Mouse (Mus musculus): ENCODE results near the gene Akap10. TPM values are rescaled to one million over a fixed set of nuclear protein-coding genes. Genes with fewer than 3 reads are reported as not detected.

The Akap10 gene
- 12.6 and 17.9 TPM in 2 replicates for polyA plus RNA-seq (2014; fragmentation: Nextera tagmentation; extraction: Ambion mirVana)

DNA sequence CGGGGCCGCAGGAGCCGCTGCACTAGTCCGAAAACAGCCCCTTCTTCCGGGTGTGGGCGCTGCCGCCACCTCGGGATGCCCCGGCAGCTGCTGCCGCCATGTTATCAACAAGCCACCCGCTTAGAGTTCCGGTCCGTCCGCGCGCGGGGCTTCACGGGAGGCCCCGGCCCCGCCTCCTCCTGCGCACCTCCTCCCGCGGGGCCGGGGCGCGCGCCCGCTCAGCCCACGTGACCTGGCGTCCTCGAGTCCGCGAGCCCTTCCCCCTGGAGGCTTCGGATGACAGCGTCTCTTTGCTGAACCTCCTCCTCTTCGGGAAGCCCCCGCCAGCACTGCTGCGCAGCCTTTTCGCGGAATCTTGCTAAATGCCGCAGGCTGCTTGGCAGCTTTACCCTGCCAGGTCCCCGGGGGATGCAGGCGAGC lies at the start of gene Akap10:
TSS of gene Akap10 (minus strand) at position 155 of the 420 bp plus-strand sequence.
- Histone ChIP-seq H3K36me3 (ENCODE audit: control insufficient read depth, insufficient read depth, low read length) (no peaks in the 10 kb centered on the region), H3K4me3 (ENCODE audit: low read depth, low read length) (peak within 1 kb of the TSS; percentile 95), H3K9me3 (ENCODE audit: control insufficient read depth, low read length) (no peaks in the 10 kb centered on the region), H3K27ac (replicated peaks; ENCODE audit: low read depth, low read length) (peak within 1 kb of the TSS; percentile 93), H3K9ac (ENCODE audit: low read depth, low read length) (peak within 1 kb of the TSS; percentile 94), H3K4me2 (ENCODE audit: low read depth, low read length) (peak within 1 kb of the TSS; percentile 69), H3K4me1 (ENCODE audit: control insufficient read depth, insufficient read depth, low read length) (peaks cover 11% of the 10 kb centered on the region), H3K27me3 (replicated peaks; ENCODE audit: control insufficient read depth, insufficient read depth, low read length) (no peaks in the 10 kb centered on the region)
- WGBS, result 0% methylated on average over 16 of the region's 43 CpGs
- ATAC-seq (ENCODE audit: low read depth) (peak; percentile 94), DNase-seq (ENCODE audit: low spot score) (peak; percentile 98)

DNA sequence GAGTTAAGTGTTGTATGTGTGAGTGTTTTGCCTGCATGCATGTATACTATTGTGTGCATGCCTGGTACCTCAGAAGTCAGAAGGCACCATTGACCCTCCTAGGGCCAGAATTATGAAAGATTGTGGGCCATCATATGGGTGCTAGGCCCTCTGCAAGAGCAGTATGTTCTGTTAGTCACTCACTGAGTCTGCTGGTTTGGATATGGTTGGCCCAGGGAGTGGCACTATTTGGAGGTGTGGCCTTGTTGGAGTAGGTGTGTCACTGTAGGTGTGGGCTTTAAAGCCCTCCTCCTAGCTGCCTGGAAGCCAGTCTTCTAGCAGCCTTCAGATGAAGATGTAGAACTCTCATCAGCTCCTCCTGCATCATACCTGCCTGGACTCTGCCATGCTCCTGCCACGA lies 45.7 kb upstream of the Akap10 start:
- Histone ChIP-seq H3K9ac (ENCODE audit: low read depth, low read length) (no peak overlapping the region), H3K27me3 (replicated peaks; ENCODE audit: control insufficient read depth, insufficient read depth, low read length) (no peaks in the 10 kb centered on the region), H3K9me3 (ENCODE audit: control insufficient read depth, low read length) (no peaks in the 10 kb centered on the region), H3K4me1 (ENCODE audit: control insufficient read depth, insufficient read depth, low read length) (peaks cover 13% of the 10 kb centered on the region), H3K36me3 (ENCODE audit: control insufficient read depth, insufficient read depth, low read length) (no peaks in the 10 kb centered on the region), H3K4me2 (ENCODE audit: low read depth, low read length) (no peak overlapping the region), H3K4me3 (ENCODE audit: low read depth, low read length) (no peak overlapping the region), H3K27ac (replicated peaks; ENCODE audit: low read depth, low read length) (no peak overlapping the region)
- WGBS, result 80% methylated on average over 1 of the region's 1 CpGs
- no peak for DNase-seq (ENCODE audit: low spot score)
- no peak for ATAC-seq (ENCODE audit: low read depth)

DNA sequence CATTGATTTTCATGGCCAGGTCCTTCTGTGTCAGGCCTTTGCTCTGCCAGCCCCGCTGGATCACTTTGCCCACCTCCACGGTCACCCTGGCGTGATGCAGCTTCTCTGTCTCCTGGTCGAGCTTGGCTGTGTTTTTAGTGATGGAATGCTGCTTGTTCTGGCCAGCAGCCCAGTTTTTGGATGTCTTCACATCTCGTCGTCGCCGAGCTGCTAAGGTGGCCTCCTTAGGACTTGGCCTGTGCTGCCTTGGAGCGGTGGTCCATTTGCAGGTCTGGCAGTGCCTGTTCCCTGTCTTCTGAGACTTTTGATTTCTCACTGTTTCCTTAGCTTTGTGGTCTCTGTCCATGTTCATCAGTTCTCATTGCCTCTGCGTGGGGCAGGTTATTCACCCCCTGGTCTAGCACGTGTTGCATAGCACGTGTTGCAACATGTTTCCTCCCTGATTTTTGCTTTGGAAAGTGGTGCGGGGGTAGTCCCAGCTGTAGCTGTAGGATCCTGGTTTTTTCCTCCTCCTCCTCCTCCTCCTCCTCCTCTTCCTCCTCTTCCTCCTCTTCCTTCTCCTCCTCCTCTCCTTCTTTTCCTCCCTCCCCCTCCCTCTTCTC lies 44.2 kb upstream of the Akap10 start:
- no peaks in the 10 kb centered on the region for H3K36me3 ChIP-seq (ENCODE audit: control insufficient read depth, insufficient read depth, low read length)
- no peaks in the 10 kb centered on the region for H3K9me3 ChIP-seq (ENCODE audit: control insufficient read depth, low read length)
- no peak overlapping the region for H3K9ac ChIP-seq (ENCODE audit: low read depth, low read length)
- no peak overlapping the region for H3K27ac ChIP-seq (replicated peaks; ENCODE audit: low read depth, low read length)
- WGBS, result 56% methylated on average over 13 of the region's 13 CpGs
- H3K4me2 ChIP-seq (ENCODE audit: low read depth, low read length), result no peak overlapping the region
- DNase-seq (ENCODE audit: low spot score) (peak; percentile 26), ATAC-seq (ENCODE audit: low read depth) (no peak)
- peaks cover 13% of the 10 kb centered on the region for H3K4me1 ChIP-seq (ENCODE audit: control insufficient read depth, insufficient read depth, low read length)
- no peaks in the 10 kb centered on the region for H3K27me3 ChIP-seq (replicated peaks; ENCODE audit: control insufficient read depth, insufficient read depth, low read length)
- no peak overlapping the region for H3K4me3 ChIP-seq (ENCODE audit: low read depth, low read length)

DNA sequence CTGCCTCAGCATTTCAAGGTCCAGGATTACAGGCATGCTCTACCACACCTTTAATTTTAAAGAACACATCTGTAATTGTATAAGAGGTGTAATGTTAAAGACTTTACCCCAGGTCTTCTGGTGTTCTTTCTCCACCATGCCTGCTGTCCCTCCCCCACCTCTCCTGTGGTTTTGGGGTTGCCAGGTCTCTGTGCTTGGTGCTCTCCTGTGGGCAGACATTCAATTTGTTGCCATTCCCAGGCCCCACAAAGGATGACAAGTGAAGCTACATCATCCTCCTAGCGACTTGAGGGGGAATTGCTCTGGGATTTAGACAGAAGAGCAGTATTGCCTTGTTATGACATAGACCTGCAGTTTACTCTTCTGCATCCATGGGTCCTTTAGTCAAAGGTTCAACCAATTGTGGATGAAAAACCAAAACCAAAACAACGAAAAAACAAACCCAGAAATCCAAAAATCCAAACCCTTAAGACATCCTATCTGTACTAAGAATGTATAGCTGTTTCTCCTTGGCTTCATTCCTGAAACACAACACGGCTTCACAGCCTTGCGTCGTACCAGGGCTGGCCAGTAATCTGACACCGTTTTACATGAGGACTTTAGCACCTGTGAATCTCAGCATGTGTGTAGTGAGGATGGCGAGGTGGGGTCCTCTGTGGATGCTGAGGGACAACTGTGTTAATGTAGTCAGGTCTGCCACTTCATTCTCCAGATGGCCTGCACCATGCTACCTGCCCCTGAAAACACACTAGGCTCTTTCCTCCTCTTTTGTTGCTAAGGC lies 41.6 kb upstream of the Akap10 start:
- Histone ChIP-seq H3K4me1 (ENCODE audit: control insufficient read depth, insufficient read depth, low read length) (peaks cover 13% of the 10 kb centered on the region), H3K4me3 (ENCODE audit: low read depth, low read length) (no peak overlapping the region), H3K27ac (replicated peaks; ENCODE audit: low read depth, low read length) (no peak overlapping the region), H3K4me2 (ENCODE audit: low read depth, low read length) (no peak overlapping the region), H3K36me3 (ENCODE audit: control insufficient read depth, insufficient read depth, low read length) (no peaks in the 10 kb centered on the region), H3K27me3 (replicated peaks; ENCODE audit: control insufficient read depth, insufficient read depth, low read length) (no peaks in the 10 kb centered on the region), H3K9me3 (ENCODE audit: control insufficient read depth, low read length) (no peaks in the 10 kb centered on the region), H3K9ac (ENCODE audit: low read depth, low read length) (no peak overlapping the region)
- 39% methylated on average over 7 of the region's 7 CpGs for WGBS
- ATAC-seq (ENCODE audit: low read depth) (peak; percentile 57; the same call in 1 of the 2 replicates), DNase-seq (ENCODE audit: low spot score) (peak; percentile 40)

DNA sequence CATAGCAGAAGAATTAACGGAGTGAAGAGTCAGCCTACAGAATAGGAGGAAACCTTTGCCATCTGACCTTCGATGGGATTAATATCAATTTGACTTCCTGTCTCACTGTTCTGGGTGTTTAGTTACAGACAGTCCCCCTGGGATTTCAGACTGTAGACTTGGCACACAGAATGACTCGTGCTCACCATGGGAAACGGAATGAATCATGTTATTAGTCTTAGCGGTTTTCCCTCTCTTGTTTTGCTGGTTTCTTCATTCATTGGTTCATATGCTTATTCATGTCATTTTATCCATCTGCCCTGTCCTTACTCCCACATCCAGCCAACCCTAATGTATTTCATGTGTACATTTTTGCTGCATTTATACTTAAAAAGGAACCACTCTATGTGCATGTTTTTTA lies 40.8 kb upstream of the Akap10 start:
- H3K4me2 ChIP-seq (ENCODE audit: low read depth, low read length), result no peak overlapping the region
- no peaks in the 10 kb centered on the region for H3K27me3 ChIP-seq (replicated peaks; ENCODE audit: control insufficient read depth, insufficient read depth, low read length)
- H3K9ac ChIP-seq (ENCODE audit: low read depth, low read length), result no peak overlapping the region
- WGBS, result 24% methylated on average over 5 of the region's 5 CpGs
- no peak for ATAC-seq (ENCODE audit: low read depth)
- peaks cover 13% of the 10 kb centered on the region for H3K4me1 ChIP-seq (ENCODE audit: control insufficient read depth, insufficient read depth, low read length)
- H3K9me3 ChIP-seq (ENCODE audit: control insufficient read depth, low read length), result no peaks in the 10 kb centered on the region
- no peak overlapping the region for H3K27ac ChIP-seq (replicated peaks; ENCODE audit: low read depth, low read length)
- H3K4me3 ChIP-seq (ENCODE audit: low read depth, low read length), result no peak overlapping the region
- DNase-seq (ENCODE audit: low spot score), result peak; percentile 64
- no peaks in the 10 kb centered on the region for H3K36me3 ChIP-seq (ENCODE audit: control insufficient read depth, insufficient read depth, low read length)

DNA sequence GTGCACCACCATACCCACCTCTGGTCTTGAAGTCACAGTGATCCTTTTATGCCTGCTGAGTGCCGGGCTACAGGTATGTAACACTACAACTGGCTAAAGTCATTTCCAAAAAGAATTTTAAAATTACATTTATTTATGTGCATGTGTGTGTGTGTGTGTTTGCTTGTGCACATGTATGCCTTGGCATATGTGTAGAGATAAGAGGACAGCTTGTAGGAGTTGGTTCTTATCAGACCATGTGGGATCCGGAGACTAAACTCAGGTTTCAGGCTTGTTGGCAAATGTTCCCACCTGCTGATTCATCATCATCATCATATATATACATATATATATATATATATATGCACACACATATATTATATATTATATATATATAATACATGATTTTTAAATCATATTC lies 38.8 kb upstream of the Akap10 start:
- Histone ChIP-seq H3K9ac (ENCODE audit: low read depth, low read length) (no peak overlapping the region), H3K4me3 (ENCODE audit: low read depth, low read length) (no peak overlapping the region), H3K4me1 (ENCODE audit: control insufficient read depth, insufficient read depth, low read length) (peaks cover 10% of the 10 kb centered on the region), H3K27ac (replicated peaks; ENCODE audit: low read depth, low read length) (no peak overlapping the region), H3K27me3 (replicated peaks; ENCODE audit: control insufficient read depth, insufficient read depth, low read length) (no peaks in the 10 kb centered on the region), H3K4me2 (ENCODE audit: low read depth, low read length) (no peak overlapping the region), H3K9me3 (ENCODE audit: control insufficient read depth, low read length) (no peaks in the 10 kb centered on the region), H3K36me3 (ENCODE audit: control insufficient read depth, insufficient read depth, low read length) (no peaks in the 10 kb centered on the region)
- 88% methylated on average over 2 of the region's 2 CpGs for WGBS
- DNase-seq (ENCODE audit: low spot score) (no peak), ATAC-seq (ENCODE audit: low read depth) (no peak)

DNA sequence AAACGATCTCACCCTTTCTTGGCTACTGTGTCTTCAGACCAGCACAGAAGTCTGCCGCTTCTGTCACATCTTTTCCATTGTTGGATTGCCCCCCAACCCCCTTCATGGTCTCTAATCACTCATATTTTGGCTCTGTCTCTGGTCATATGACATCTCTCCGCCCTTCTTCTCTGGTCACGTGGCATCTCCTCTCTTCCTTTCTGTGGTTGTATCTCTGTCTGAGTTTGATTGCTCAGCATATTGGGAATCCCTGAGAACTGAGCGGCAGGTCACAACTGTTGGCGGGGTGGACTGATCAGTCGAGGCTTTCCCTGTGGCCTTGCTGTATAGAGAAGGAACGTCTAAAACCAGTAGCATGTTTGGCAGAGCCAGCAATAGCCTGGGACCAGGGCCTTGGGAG lies 37.0 kb upstream of the Akap10 start:
- Histone ChIP-seq H3K4me3 (ENCODE audit: low read depth, low read length) (no peak overlapping the region), H3K4me1 (ENCODE audit: control insufficient read depth, insufficient read depth, low read length) (peaks cover 9% of the 10 kb centered on the region), H3K9ac (ENCODE audit: low read depth, low read length) (no peak overlapping the region), H3K4me2 (ENCODE audit: low read depth, low read length) (no peak overlapping the region), H3K27me3 (replicated peaks; ENCODE audit: control insufficient read depth, insufficient read depth, low read length) (no peaks in the 10 kb centered on the region), H3K27ac (replicated peaks; ENCODE audit: low read depth, low read length) (no peak overlapping the region), H3K9me3 (ENCODE audit: control insufficient read depth, low read length) (no peaks in the 10 kb centered on the region), H3K36me3 (ENCODE audit: control insufficient read depth, insufficient read depth, low read length) (no peaks in the 10 kb centered on the region)
- 79% methylated on average over 8 of the region's 8 CpGs for WGBS
- no peak for DNase-seq (ENCODE audit: low spot score)
- ATAC-seq (ENCODE audit: low read depth), result no peak

DNA sequence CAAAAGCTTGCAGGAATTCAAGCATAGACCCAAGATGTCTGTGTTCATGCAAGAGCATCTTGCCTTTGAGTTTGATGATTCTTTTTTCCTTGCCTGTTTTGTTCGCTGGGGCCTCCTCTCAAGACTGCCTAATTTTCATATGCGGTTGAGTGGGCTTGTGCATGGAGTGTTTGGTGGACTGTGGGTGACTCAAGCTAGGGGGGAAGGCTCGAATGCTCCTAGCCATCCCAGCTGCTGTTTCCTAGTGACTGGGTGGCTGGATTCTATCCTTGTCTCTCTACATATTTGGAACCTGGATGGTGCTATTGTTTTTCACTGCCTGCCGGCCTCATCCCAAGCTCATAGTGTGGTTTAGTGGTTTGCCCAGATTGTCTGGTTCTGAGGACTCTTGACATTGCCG lies 34.6 kb upstream of the Akap10 start:
- DNase-seq (ENCODE audit: low spot score) (no peak), ATAC-seq (ENCODE audit: low read depth) (no peak)
- H3K9me3 ChIP-seq (ENCODE audit: control insufficient read depth, low read length), result no peaks in the 10 kb centered on the region
- no peaks in the 10 kb centered on the region for H3K36me3 ChIP-seq (ENCODE audit: control insufficient read depth, insufficient read depth, low read length)
- H3K27me3 ChIP-seq (replicated peaks; ENCODE audit: control insufficient read depth, insufficient read depth, low read length), result 0 out of 2 replicates have a peak, but pooled peaks cover under 1% of the 10 kb centered on the region
- no peak overlapping the region for H3K27ac ChIP-seq (replicated peaks; ENCODE audit: low read depth, low read length)
- 89% methylated on average over 5 of the region's 5 CpGs for WGBS
- H3K4me1 ChIP-seq (ENCODE audit: control insufficient read depth, insufficient read depth, low read length), result no peaks in the 10 kb centered on the region
- H3K4me2 ChIP-seq (ENCODE audit: low read depth, low read length), result no peak overlapping the region
- no peak overlapping the region for H3K4me3 ChIP-seq (ENCODE audit: low read depth, low read length)
- H3K9ac ChIP-seq (ENCODE audit: low read depth, low read length), result no peak overlapping the region
